Mouse (Mus musculus): Measurements from ENCODE around the gene Cbarp.
"Not testable (repeated sequence)": the region's sequence is repeated elsewhere in the genome, so short reads cannot be mapped to it uniquely, and the experiment has no call there.

Cbarp gene

GRCm38 (mm10) chr10:80170601-80171021 is 30.0 kb upstream of the Cbarp start:
- in situ Hi-C loops (cut with MseI, MboI) = no loop called here

- in situ Hi-C loops (cut with MseI, MboI) = no loop called here
Observed at GRCm38 (mm10) chr10:80170052-80170451, 29.4 kb upstream of the Cbarp start.

GRCm38 (mm10) chr10:80169651-80170050 is 29.0 kb upstream of the Cbarp start:
- in situ Hi-C loops (cut with MseI, MboI) = no loop called here

- in situ Hi-C loops (cut with MseI, MboI) = no loop called here
Observed at GRCm38 (mm10) chr10:80169070-80169469, 28.4 kb upstream of the Cbarp start.

- in situ Hi-C loops (cut with MseI, MboI) = no loop called here
Observed at GRCm38 (mm10) chr10:80168038-80168661, 27.5 kb upstream of the Cbarp start.

GRCm38 (mm10) chr10:80167460-80168037 is 26.9 kb upstream of the Cbarp start:
- in situ Hi-C loops (cut with MseI, MboI) = no loop called here

- in situ Hi-C loops (cut with MseI, MboI) = not testable (repeated sequence)
Observed at GRCm38 (mm10) chr10:80166136-80166535, 25.5 kb upstream of the Cbarp start.

GRCm38 (mm10) chr10:80165392-80166128 is 24.9 kb upstream of the Cbarp start, which contains the start of gene Cirbp:
Gene Cirbp (plus strand): TSS chr10:80165985.
- in situ Hi-C loops (cut with MseI, MboI) = no loop called here

- in situ Hi-C loops (cut with MseI, MboI) = no loop called here
Observed at GRCm38 (mm10) chr10:80164998-80165344, 24.3 kb upstream of the Cbarp start.

GRCm38 (mm10) chr10:80164161-80164997 is 23.7 kb upstream of the Cbarp start:
- in situ Hi-C loops (cut with MseI, MboI) = no loop called here

GRCm38 (mm10) chr10:80163721-80164120 is 23.1 kb upstream of the Cbarp start:
- in situ Hi-C loops (cut with MseI, MboI) = no loop called here

- in situ Hi-C loops (cut with MseI, MboI) = no loop called here
Observed at GRCm38 (mm10) chr10:80162716-80163299, 22.2 kb upstream of the Cbarp start.

GRCm38 (mm10) chr10:80162243-80162608 is 21.6 kb upstream of the Cbarp start:
- in situ Hi-C loops (cut with MseI, MboI) = no loop called here

GRCm38 (mm10) chr10:80161522-80162242 is 21.0 kb upstream of the Cbarp start:
- in situ Hi-C loops (cut with MseI, MboI) = no loop called here

- in situ Hi-C loops (cut with MseI, MboI) = no loop called here
Observed at GRCm38 (mm10) chr10:80160455-80161371, 20.1 kb upstream of the Cbarp start.

GRCm38 (mm10) chr10:80159561-80160454 is 19.2 kb upstream of the Cbarp start:
- in situ Hi-C loops (cut with MseI, MboI) = no loop called here

- in situ Hi-C loops (cut with MseI, MboI) = no loop called here
Observed at GRCm38 (mm10) chr10:80159021-80159560, 18.5 kb upstream of the Cbarp start.

GRCm38 (mm10) chr10:80158307-80158986 is 17.8 kb upstream of the Cbarp start:
- in situ Hi-C loops (cut with MseI, MboI) = no loop called here

Measured in mouse trophoblast stem cell (cell line).